Mouse (Mus musculus): ENCODE results near the gene Hydin. TPM values are rescaled to one million over a fixed set of nuclear protein-coding genes. Genes with fewer than 3 reads are reported as not detected.
A peak's percentile ranks its signal among the peaks of the same experiment; 100 is the strongest.

Hydin gene
- polyA plus RNA-seq, 1 experiment from 2014 or later = 0.08 TPM

- no peaks in the 10 kb centered on the region; the same call in 1 of the 2 replicates for H3K27me3 ChIP-seq (ENCODE audit: control insufficient read depth, insufficient read depth, low read length)
- WGBS = under 1% methylated on average over 67 of the region's 67 CpGs
- peak; percentile 91 for ATAC-seq (ENCODE audit: insufficient number of reproducible peaks, insufficient read depth, low FRiP score, low read depth)
- H3K27ac ChIP-seq (replicated peaks in 1 of 2; ENCODE audit: control insufficient read depth in 1 of 2, insufficient read depth in 1 of 2, low read depth in 2 of 2, low read length in 2 of 2) = 0 out of 4 replicates have a peak within 1 kb of the TSS, but pooled peaks of 1 of the 2 experiments have one; percentile 27
- peak within 1 kb of the TSS; percentile 84 to 94 for H3K4me3 ChIP-seq (ENCODE audit: control insufficient read depth in 1 of 2, insufficient read depth in 1 of 2, low read depth in 1 of 2, low read length in 2 of 2)
- H3K4me1 ChIP-seq (ENCODE audit: control insufficient read depth in 2 of 2, insufficient read depth in 2 of 2, low read length in 2 of 2) = peaks cover 7 to 18% of the 10 kb centered on the region in 2 experiments
- peak within 1 kb of the TSS; percentile 86 for H3K9ac ChIP-seq (ENCODE audit: low read length)
- H3K36me3 ChIP-seq (ENCODE audit: control insufficient read depth, insufficient read depth, low read length) = no peaks in the 10 kb centered on the region
- H3K9me3 ChIP-seq (ENCODE audit: control insufficient read depth, low read length) = no peaks in the 10 kb centered on the region
- H3K4me2 ChIP-seq (ENCODE audit: low read length) = peak within 1 kb of the TSS; percentile 92
These were observed 351.8 kb downstream of the Hydin start, which contains the start of gene Vac14 for GRCm38 (mm10) chr8:110618391-110619207. Gene Vac14, plus strand, starts transcription at chr8:110618585.

- H3K9ac ChIP-seq (ENCODE audit: low read length) = peak overlapping the region; percentile 86
- H3K4me3 ChIP-seq (ENCODE audit: control insufficient read depth in 1 of 2, insufficient read depth in 1 of 2, low read depth in 1 of 2, low read length in 2 of 2) = peak overlapping the region; percentile 84 to 94
- peak overlapping the region; percentile 92 for H3K4me2 ChIP-seq (ENCODE audit: low read length)
- ATAC-seq (ENCODE audit: insufficient number of reproducible peaks, insufficient read depth, low FRiP score, low read depth) = no peak
- no peak overlapping the region for H3K27ac ChIP-seq (replicated peaks in 1 of 2; ENCODE audit: control insufficient read depth in 1 of 2, insufficient read depth in 1 of 2, low read depth in 2 of 2, low read length in 2 of 2)
- H3K36me3 ChIP-seq (ENCODE audit: control insufficient read depth, insufficient read depth, low read length) = no peaks in the 10 kb centered on the region
- 26% methylated on average over 8 of the region's 8 CpGs for WGBS
- no peaks in the 10 kb centered on the region for H3K9me3 ChIP-seq (ENCODE audit: control insufficient read depth, low read length)
- no peaks in the 10 kb centered on the region; the same call in 1 of the 2 replicates for H3K27me3 ChIP-seq (ENCODE audit: control insufficient read depth, insufficient read depth, low read length)
- peaks cover 7 to 18% of the 10 kb centered on the region in 2 experiments for H3K4me1 ChIP-seq (ENCODE audit: control insufficient read depth in 2 of 2, insufficient read depth in 2 of 2, low read length in 2 of 2)
These were observed 352.4 kb downstream of the Hydin start for GRCm38 (mm10) chr8:110619208-110619574.

GRCm38 (mm10) chr8:110619919-110620318 is 353.1 kb downstream of the Hydin start:
- Histone ChIP-seq H3K4me1 (ENCODE audit: control insufficient read depth in 2 of 2, insufficient read depth in 2 of 2, low read length in 2 of 2) (peaks cover 7 to 18% of the 10 kb centered on the region in 2 experiments), H3K36me3 (ENCODE audit: control insufficient read depth, insufficient read depth, low read length) (no peaks in the 10 kb centered on the region), H3K4me3 (ENCODE audit: control insufficient read depth in 1 of 2, insufficient read depth in 1 of 2, low read depth in 1 of 2, low read length in 2 of 2) (no peak overlapping the region), H3K9me3 (ENCODE audit: control insufficient read depth, low read length) (no peaks in the 10 kb centered on the region), H3K4me2 (ENCODE audit: low read length) (peak overlapping the region; percentile 92), H3K27ac (replicated peaks in 1 of 2; ENCODE audit: control insufficient read depth in 1 of 2, insufficient read depth in 1 of 2, low read depth in 2 of 2, low read length in 2 of 2) (no peak overlapping the region), H3K9ac (ENCODE audit: low read length) (no peak overlapping the region), H3K27me3 (ENCODE audit: control insufficient read depth, insufficient read depth, low read length) (no peaks in the 10 kb centered on the region; the same call in 1 of the 2 replicates)
- WGBS = 87% methylated on average over 5 of the region's 5 CpGs
- no peak for ATAC-seq (ENCODE audit: insufficient number of reproducible peaks, insufficient read depth, low FRiP score, low read depth)

- no peaks in the 10 kb centered on the region for H3K9me3 ChIP-seq (ENCODE audit: control insufficient read depth, low read length)
These were observed 359.7 kb downstream of the Hydin start for GRCm38 (mm10) chr8:110626431-110626830.

GRCm38 (mm10) chr8:110629245-110630063 is 362.7 kb downstream of the Hydin start:
- H3K4me3 ChIP-seq (ENCODE audit: control insufficient read depth in 1 of 2, insufficient read depth in 1 of 2, low read depth in 1 of 2, low read length in 2 of 2) = no peak overlapping the region
- H3K36me3 ChIP-seq (ENCODE audit: control insufficient read depth, insufficient read depth, low read length) = peaks cover 28% of the 10 kb centered on the region
- ATAC-seq (ENCODE audit: insufficient number of reproducible peaks, insufficient read depth, low FRiP score, low read depth) = no peak
- H3K4me2 ChIP-seq (ENCODE audit: low read length) = no peak overlapping the region
- H3K27me3 ChIP-seq (ENCODE audit: control insufficient read depth, insufficient read depth, low read length) = no peaks in the 10 kb centered on the region
- H3K9ac ChIP-seq (ENCODE audit: low read length) = no peak overlapping the region
- peaks cover 0 to 6% of the 10 kb centered on the region in 2 experiments; a peak in 2 of 4 replicates for H3K4me1 ChIP-seq (ENCODE audit: control insufficient read depth in 2 of 2, insufficient read depth in 2 of 2, low read length in 2 of 2)
- H3K9me3 ChIP-seq (ENCODE audit: control insufficient read depth, low read length) = no peaks in the 10 kb centered on the region
- WGBS = 65% methylated on average over 9 of the region's 9 CpGs
- no peak overlapping the region for H3K27ac ChIP-seq (replicated peaks in 1 of 2; ENCODE audit: control insufficient read depth in 1 of 2, insufficient read depth in 1 of 2, low read depth in 2 of 2, low read length in 2 of 2)

More at GRCm38 (mm10) chr8:110626431-110626830, 359.7 kb downstream of the Hydin start:
- Histone ChIP-seq H3K27ac (replicated peaks in 1 of 2; ENCODE audit: control insufficient read depth in 1 of 2, insufficient read depth in 1 of 2, low read depth in 2 of 2, low read length in 2 of 2) (no peak overlapping the region), H3K4me2 (ENCODE audit: low read length) (no peak overlapping the region), H3K27me3 (ENCODE audit: control insufficient read depth, insufficient read depth, low read length) (no peaks in the 10 kb centered on the region), H3K36me3 (ENCODE audit: control insufficient read depth, insufficient read depth, low read length) (no peaks in the 10 kb centered on the region), H3K4me1 (ENCODE audit: control insufficient read depth in 2 of 2, insufficient read depth in 2 of 2, low read length in 2 of 2) (peaks cover 0 to 6% of the 10 kb centered on the region in 2 experiments; a peak in 2 of 4 replicates), H3K4me3 (ENCODE audit: control insufficient read depth in 1 of 2, insufficient read depth in 1 of 2, low read depth in 1 of 2, low read length in 2 of 2) (no peak overlapping the region), H3K9ac (ENCODE audit: low read length) (no peak overlapping the region)
- 79% methylated on average over 4 of the region's 4 CpGs for WGBS
- ATAC-seq (ENCODE audit: insufficient number of reproducible peaks, insufficient read depth, low FRiP score, low read depth) = no peak

- H3K4me1 ChIP-seq (ENCODE audit: control insufficient read depth in 2 of 2, insufficient read depth in 2 of 2, low read length in 2 of 2) = peaks cover 0 to 6% of the 10 kb centered on the region in 2 experiments; a peak in 2 of 4 replicates
- no peak for ATAC-seq (ENCODE audit: insufficient number of reproducible peaks, insufficient read depth, low FRiP score, low read depth)
- no peak overlapping the region for H3K4me2 ChIP-seq (ENCODE audit: low read length)
- no peak overlapping the region for H3K4me3 ChIP-seq (ENCODE audit: control insufficient read depth in 1 of 2, insufficient read depth in 1 of 2, low read depth in 1 of 2, low read length in 2 of 2)
- H3K36me3 ChIP-seq (ENCODE audit: control insufficient read depth, insufficient read depth, low read length) = peaks cover 34% of the 10 kb centered on the region
- no peaks in the 10 kb centered on the region for H3K9me3 ChIP-seq (ENCODE audit: control insufficient read depth, low read length)
- H3K27ac ChIP-seq (replicated peaks in 1 of 2; ENCODE audit: control insufficient read depth in 1 of 2, insufficient read depth in 1 of 2, low read depth in 2 of 2, low read length in 2 of 2) = peak overlapping the region in 1 of 2 experiments; percentile 46; a peak in 1 of 4 replicates
- H3K27me3 ChIP-seq (ENCODE audit: control insufficient read depth, insufficient read depth, low read length) = no peaks in the 10 kb centered on the region
- H3K9ac ChIP-seq (ENCODE audit: low read length) = no peak overlapping the region
- 90% methylated on average over 3 of the region's 3 CpGs for WGBS
These were observed 363.3 kb downstream of the Hydin start for GRCm38 (mm10) chr8:110630079-110630478.

GRCm38 (mm10) chr8:110630571-110631071 is 363.8 kb downstream of the Hydin start:
- Histone ChIP-seq H3K4me2 (ENCODE audit: low read length) (no peak overlapping the region), H3K4me3 (ENCODE audit: control insufficient read depth in 1 of 2, insufficient read depth in 1 of 2, low read depth in 1 of 2, low read length in 2 of 2) (no peak overlapping the region), H3K36me3 (ENCODE audit: control insufficient read depth, insufficient read depth, low read length) (peaks cover 39% of the 10 kb centered on the region), H3K4me1 (ENCODE audit: control insufficient read depth in 2 of 2, insufficient read depth in 2 of 2, low read length in 2 of 2) (peaks cover 0 to 6% of the 10 kb centered on the region in 2 experiments; a peak in 2 of 4 replicates), H3K27ac (replicated peaks in 1 of 2; ENCODE audit: control insufficient read depth in 1 of 2, insufficient read depth in 1 of 2, low read depth in 2 of 2, low read length in 2 of 2) (peak overlapping the region; percentile 46 to 53), H3K27me3 (ENCODE audit: control insufficient read depth, insufficient read depth, low read length) (no peaks in the 10 kb centered on the region), H3K9ac (ENCODE audit: low read length) (no peak overlapping the region), H3K9me3 (ENCODE audit: control insufficient read depth, low read length) (no peaks in the 10 kb centered on the region)
- 51% methylated on average over 8 of the region's 8 CpGs for WGBS
- peak; percentile 68 for ATAC-seq (ENCODE audit: insufficient number of reproducible peaks, insufficient read depth, low FRiP score, low read depth)
